Mouse (Mus musculus): ENCODE data around the gene Cul7. TPM values are rescaled to one million over a fixed set of nuclear protein-coding genes. Genes with fewer than 3 reads are reported as not detected.
A peak's percentile ranks its signal among the peaks of the same experiment; 100 is the strongest.

Gene Cul7
- 41.1 and 41.4 TPM in 2 replicates for polyA plus RNA-seq (2015; fragmentation: Nextera tagmentation; extraction: Ambion mirVana)

GRCm38 (mm10) chr17:46650232-46651031 lies at the start of gene Cul7:
Cul7 (plus strand) TSS chr17:46650337.
- peak within 1 kb of the TSS; percentile 98 for H3K27ac ChIP-seq (replicated peaks)
- peaks cover 48% of the 10 kb centered on the region for H3K4me1 ChIP-seq

GRCm38 (mm10) chr17:46600569-46600968 lies 49.6 kb upstream of the Cul7 start:
- Histone ChIP-seq H3K27me3 (replicated peaks) (no peaks in the 10 kb centered on the region), H3K4me1 (peaks cover 41% of the 10 kb centered on the region), H3K4me3 (no peak overlapping the region), H3K9me3 (no peaks in the 10 kb centered on the region), H3K27ac (replicated peaks) (no peak overlapping the region), H3K36me3 (peaks cover 27% of the 10 kb centered on the region), H3K9ac (no peak overlapping the region), H3K4me2 (no peak overlapping the region)
- 80% methylated on average over 2 of the region's 2 CpGs for WGBS
- ATAC-seq (ENCODE audit: extremely low read depth, insufficient number of reproducible peaks, low FRiP score, low TSS enrichment): no peak

More at GRCm38 (mm10) chr17:46650232-46651031, at the start of gene Cul7:
- Histone ChIP-seq H3K36me3 (peaks cover 50% of the 10 kb centered on the region), H3K27me3 (replicated peaks) (no peaks in the 10 kb centered on the region), H3K9ac (peak within 1 kb of the TSS; percentile 97), H3K4me3 (peak within 1 kb of the TSS; percentile 80), H3K9me3 (no peaks in the 10 kb centered on the region), H3K4me2 (peak within 1 kb of the TSS; percentile 80)
- ATAC-seq (ENCODE audit: extremely low read depth, insufficient number of reproducible peaks, low FRiP score, low TSS enrichment): peak; percentile 84
- 1% methylated on average over 57 of the region's 58 CpGs for WGBS

- Histone ChIP-seq H3K4me2 (no peak overlapping the region), H3K9me3 (no peaks in the 10 kb centered on the region), H3K9ac (0 out of 2 replicates have a peak overlapping the region, but pooled peaks have one; percentile 16), H3K4me3 (no peak overlapping the region), H3K27me3 (replicated peaks) (no peaks in the 10 kb centered on the region), H3K4me1 (peaks cover 46% of the 10 kb centered on the region), H3K36me3 (peaks cover 18% of the 10 kb centered on the region), H3K27ac (replicated peaks) (peak overlapping the region; percentile 61)
- peak; percentile 28; the same call in 1 of the 2 replicates for ATAC-seq (ENCODE audit: extremely low read depth, insufficient number of reproducible peaks, low FRiP score, low TSS enrichment)
- 39% methylated on average over 9 of the region's 9 CpGs for WGBS
Observed at GRCm38 (mm10) chr17:46602212-46602611, 47.9 kb upstream of the Cul7 start.

- H3K27me3 ChIP-seq (replicated peaks): no peaks in the 10 kb centered on the region
- H3K4me3 ChIP-seq: no peak overlapping the region
- H3K4me2 ChIP-seq: no peak overlapping the region
- peaks cover 46% of the 10 kb centered on the region for H3K4me1 ChIP-seq
- no peaks in the 10 kb centered on the region for H3K9me3 ChIP-seq
- ATAC-seq (ENCODE audit: extremely low read depth, insufficient number of reproducible peaks, low FRiP score, low TSS enrichment): no peak
- peaks cover 9% of the 10 kb centered on the region for H3K36me3 ChIP-seq
- H3K27ac ChIP-seq (replicated peaks): peak overlapping the region; percentile 61; the same call in 1 of the 2 replicates
- 90% methylated on average over 4 of the region's 4 CpGs for WGBS
- no peak overlapping the region for H3K9ac ChIP-seq
Observed at GRCm38 (mm10) chr17:46603229-46603628, 46.9 kb upstream of the Cul7 start.

- no peak for ATAC-seq (ENCODE audit: extremely low read depth, insufficient number of reproducible peaks, low FRiP score, low TSS enrichment)
- WGBS: 83% methylated on average over 5 of the region's 5 CpGs
- H3K27ac ChIP-seq (replicated peaks): 0 out of 2 replicates have a peak overlapping the region, but pooled peaks have one; percentile 13
Observed at GRCm38 (mm10) chr17:46605126-46605525, 45.0 kb upstream of the Cul7 start.

GRCm38 (mm10) chr17:46605987-46606386 lies 44.1 kb upstream of the Cul7 start:
- Histone ChIP-seq H3K4me1 (peaks cover 54% of the 10 kb centered on the region), H3K4me2 (no peak overlapping the region), H3K27me3 (replicated peaks) (no peaks in the 10 kb centered on the region), H3K9ac (no peak overlapping the region), H3K36me3 (peaks cover 4% of the 10 kb centered on the region; the same call in 1 of the 2 replicates), H3K9me3 (no peaks in the 10 kb centered on the region), H3K27ac (replicated peaks) (no peak overlapping the region), H3K4me3 (no peak overlapping the region)
- 79% methylated on average over 12 of the region's 12 CpGs for WGBS
- ATAC-seq (ENCODE audit: extremely low read depth, insufficient number of reproducible peaks, low FRiP score, low TSS enrichment): no peak

More at GRCm38 (mm10) chr17:46605126-46605525, 45.0 kb upstream of the Cul7 start:
- Histone ChIP-seq H3K27me3 (replicated peaks) (no peaks in the 10 kb centered on the region), H3K4me3 (no peak overlapping the region), H3K9me3 (no peaks in the 10 kb centered on the region), H3K4me1 (peaks cover 45% of the 10 kb centered on the region), H3K36me3 (peaks cover 9% of the 10 kb centered on the region), H3K4me2 (no peak overlapping the region), H3K9ac (no peak overlapping the region)

- Histone ChIP-seq H3K27me3 (replicated peaks) (no peaks in the 10 kb centered on the region), H3K4me1 (peaks cover 70% of the 10 kb centered on the region), H3K36me3 (no peaks in the 10 kb centered on the region), H3K9ac (peak overlapping the region; percentile 38; the same call in 1 of the 2 replicates), H3K4me2 (peak overlapping the region; percentile 51), H3K9me3 (no peaks in the 10 kb centered on the region), H3K27ac (replicated peaks) (peak overlapping the region; percentile 76), H3K4me3 (no peak overlapping the region)
- WGBS: 60% methylated on average over 15 of the region's 15 CpGs
- 0 out of 2 replicates have a peak, but pooled peaks have one; percentile 16 for ATAC-seq (ENCODE audit: extremely low read depth, insufficient number of reproducible peaks, low FRiP score, low TSS enrichment)
Observed at GRCm38 (mm10) chr17:46609721-46610514, 40.2 kb upstream of the Cul7 start.

- WGBS: 91% methylated on average over 6 of the region's 6 CpGs
- no peak overlapping the region for H3K4me2 ChIP-seq
- no peaks in the 10 kb centered on the region for H3K9me3 ChIP-seq
- peaks cover 62% of the 10 kb centered on the region for H3K4me1 ChIP-seq
- H3K36me3 ChIP-seq: no peaks in the 10 kb centered on the region
- no peak overlapping the region for H3K27ac ChIP-seq (replicated peaks)
- H3K4me3 ChIP-seq: no peak overlapping the region
- no peak for ATAC-seq (ENCODE audit: extremely low read depth, insufficient number of reproducible peaks, low FRiP score, low TSS enrichment)
- H3K27me3 ChIP-seq (replicated peaks): no peaks in the 10 kb centered on the region
- no peak overlapping the region for H3K9ac ChIP-seq
Observed at GRCm38 (mm10) chr17:46611316-46611715, 38.8 kb upstream of the Cul7 start.

GRCm38 (mm10) chr17:46612189-46612588 lies 37.9 kb upstream of the Cul7 start:
- Histone ChIP-seq H3K9ac (no peak overlapping the region), H3K9me3 (no peaks in the 10 kb centered on the region), H3K27me3 (replicated peaks) (no peaks in the 10 kb centered on the region), H3K4me1 (peaks cover 71% of the 10 kb centered on the region), H3K27ac (replicated peaks) (peak overlapping the region; percentile 61), H3K4me3 (no peak overlapping the region), H3K36me3 (no peaks in the 10 kb centered on the region), H3K4me2 (no peak overlapping the region)
- no peak for ATAC-seq (ENCODE audit: extremely low read depth, insufficient number of reproducible peaks, low FRiP score, low TSS enrichment)
- 70% methylated on average over 2 of the region's 2 CpGs for WGBS

- WGBS: 39% methylated on average over 4 of the region's 4 CpGs
- Histone ChIP-seq H3K9ac (peak overlapping the region; percentile 60), H3K27me3 (replicated peaks) (no peaks in the 10 kb centered on the region), H3K4me3 (no peak overlapping the region), H3K36me3 (no peaks in the 10 kb centered on the region), H3K9me3 (no peaks in the 10 kb centered on the region), H3K27ac (replicated peaks) (peak overlapping the region; percentile 61), H3K4me2 (peak overlapping the region; percentile 16; the same call in 1 of the 2 replicates), H3K4me1 (peaks cover 77% of the 10 kb centered on the region)
- ATAC-seq (ENCODE audit: extremely low read depth, insufficient number of reproducible peaks, low FRiP score, low TSS enrichment): no peak
Observed at GRCm38 (mm10) chr17:46612820-46613219, 37.3 kb upstream of the Cul7 start.

GRCm38 (mm10) chr17:46613229-46613628 lies 36.9 kb upstream of the Cul7 start:
- Histone ChIP-seq H3K36me3 (no peaks in the 10 kb centered on the region), H3K4me2 (peak overlapping the region; percentile 16; the same call in 1 of the 2 replicates), H3K9ac (peak overlapping the region; percentile 60), H3K9me3 (no peaks in the 10 kb centered on the region), H3K4me1 (peaks cover 81% of the 10 kb centered on the region), H3K27me3 (replicated peaks) (no peaks in the 10 kb centered on the region), H3K27ac (replicated peaks) (peak overlapping the region; percentile 61), H3K4me3 (no peak overlapping the region)
- ATAC-seq (ENCODE audit: extremely low read depth, insufficient number of reproducible peaks, low FRiP score, low TSS enrichment): no peak
- WGBS: 56% methylated on average over 3 of the region's 3 CpGs

All from heart, embryonic 13.5 days (tissue).